Mouse (Mus musculus): ENCODE measurements at regions not wholly inside any gene's neighbourhood (a gene's known extent, or its start where the extent isn't known, plus 50 kb on each side); places are given as distances from the start of the nearest gene placed in this dataset.

DNA sequence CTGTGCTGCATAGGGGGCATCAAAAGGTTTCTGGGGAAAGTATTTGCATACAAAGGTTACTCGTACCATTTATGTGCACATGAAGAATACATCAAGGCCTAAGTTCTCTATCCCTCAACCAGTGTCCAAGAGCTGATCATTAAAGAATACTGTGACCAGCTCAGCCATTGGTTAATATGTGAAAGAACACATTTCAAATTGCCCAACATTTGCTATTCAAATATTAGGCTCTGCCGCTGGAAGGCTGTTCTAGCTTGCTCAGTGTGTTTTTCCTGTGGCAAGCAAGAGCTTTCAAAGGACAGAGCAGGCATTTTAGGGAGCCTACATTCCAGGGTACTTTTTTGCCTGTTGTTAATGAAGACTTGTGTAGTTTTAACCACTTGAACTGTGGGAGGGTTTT lies 220.8 kb downstream of the Ahr start:
- DNase-seq: no peak

DNA sequence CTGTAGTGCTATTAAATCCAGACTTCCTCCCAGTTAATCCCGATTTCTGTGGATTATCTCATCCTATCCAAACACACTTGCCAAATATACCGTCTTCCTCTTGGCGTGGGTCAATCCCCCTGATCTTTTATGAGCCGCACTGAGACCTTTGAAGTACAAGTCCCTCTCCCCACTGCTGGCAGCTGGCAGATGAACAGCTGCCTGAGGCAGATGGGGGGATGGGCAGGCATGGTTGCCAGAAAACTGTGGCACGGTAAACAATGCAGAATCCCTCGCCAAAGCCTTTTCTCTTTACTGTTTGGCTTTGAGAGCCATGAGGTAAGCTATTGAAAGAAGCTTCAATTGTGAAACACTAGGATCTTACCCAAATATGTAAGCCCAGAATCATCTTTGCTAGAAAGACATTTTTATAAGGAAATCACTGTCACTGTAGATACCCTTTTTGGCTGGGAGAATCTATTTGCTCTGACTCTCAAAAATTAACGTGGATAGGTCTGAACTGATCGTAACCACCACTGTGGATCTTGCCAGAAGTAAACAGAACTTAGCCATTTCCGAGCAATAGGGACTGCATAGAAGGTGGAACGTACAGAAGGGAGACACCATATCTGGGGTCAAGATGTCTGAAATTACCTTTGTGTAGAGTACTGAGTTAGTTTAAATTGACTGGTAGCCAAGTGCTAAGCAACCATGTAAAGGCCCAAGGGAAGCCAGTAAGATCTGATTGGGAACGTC lies 221.5 kb downstream of the Ahr start:
- DNase-seq: peak; percentile 40

DNA sequence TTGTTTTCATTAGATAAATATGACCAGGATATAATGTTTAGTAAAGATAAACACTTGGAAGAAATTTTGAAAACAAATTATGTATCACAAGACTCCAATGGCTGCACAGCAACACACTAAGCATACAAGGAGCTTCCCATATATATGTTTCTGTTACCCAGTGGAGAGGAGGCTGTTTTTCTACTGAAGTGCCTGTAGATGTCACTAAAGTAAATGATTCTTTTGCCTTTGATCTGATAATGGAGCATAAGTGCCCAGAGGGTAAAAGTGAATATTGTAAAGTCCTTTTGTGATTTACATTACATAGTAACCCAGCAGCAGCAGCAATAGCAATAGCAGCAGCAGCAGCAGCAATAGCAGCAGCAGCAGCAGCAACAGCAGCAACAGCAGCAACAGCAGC lies 226.3 kb downstream of the Ahr start:
- no peak for DNase-seq

DNA sequence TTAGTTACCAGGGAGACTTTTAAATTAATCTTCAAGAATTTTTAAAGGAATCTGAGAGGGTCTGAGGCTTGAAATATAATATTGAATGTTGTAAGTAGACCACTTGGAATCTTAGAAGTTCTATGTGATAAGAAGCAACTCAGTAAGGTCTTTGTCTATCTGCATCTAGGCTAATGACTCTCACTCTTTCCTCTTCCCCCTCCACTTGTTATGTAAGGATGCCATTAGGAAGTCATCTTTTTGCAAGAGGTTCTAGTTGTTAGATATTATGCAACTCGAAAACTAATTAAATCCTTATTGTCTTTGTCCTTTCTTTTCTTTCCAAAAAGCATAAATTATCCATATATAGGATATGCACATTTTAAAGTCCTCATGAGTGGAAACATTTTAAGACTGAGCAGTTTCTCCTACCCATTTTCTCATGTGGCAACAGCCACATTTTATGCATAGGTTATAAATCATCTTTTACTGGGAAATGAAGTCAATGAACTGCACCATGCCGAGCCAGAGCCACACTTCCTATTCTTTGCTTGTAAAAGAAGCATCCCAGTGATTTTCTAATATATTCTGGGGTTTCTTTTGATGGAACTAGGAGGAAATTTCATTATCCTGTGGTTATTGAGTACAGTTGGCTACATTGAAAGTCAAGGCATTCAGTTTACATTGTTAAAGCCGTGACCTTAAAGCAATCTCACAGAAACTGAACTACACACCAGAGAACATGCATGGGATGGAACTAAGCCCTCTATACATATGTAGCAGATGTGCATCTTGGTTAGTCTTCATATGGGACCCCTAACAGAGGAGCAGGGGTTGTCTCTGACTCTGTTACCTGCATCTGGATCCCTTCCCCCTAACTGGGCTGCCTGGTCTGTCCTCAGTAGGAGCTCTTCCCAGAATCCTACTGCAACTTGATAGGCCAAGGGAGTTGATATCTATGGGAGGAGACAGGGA lies 230.8 kb downstream of the Ahr start:
- DNase-seq: no peak

DNA sequence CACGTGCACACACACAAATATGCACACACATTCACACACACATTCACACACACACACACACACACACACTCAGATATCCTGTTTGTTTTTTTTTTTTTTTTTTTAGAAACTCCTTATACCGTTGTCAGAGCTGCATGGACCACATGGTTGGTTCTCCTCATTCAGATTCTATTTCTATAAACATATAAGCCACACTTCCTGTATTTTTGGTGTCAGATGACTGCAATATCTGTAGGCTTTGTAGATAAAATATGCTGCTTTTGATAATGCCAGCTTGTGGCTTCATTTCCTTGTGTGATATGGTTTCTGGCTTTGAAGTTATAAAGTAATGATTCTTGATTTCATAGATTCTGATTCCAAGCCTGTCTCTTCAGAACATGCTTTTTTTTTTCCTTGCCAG lies 231.7 kb downstream of the Ahr start:
- DNase-seq: no peak

DNA sequence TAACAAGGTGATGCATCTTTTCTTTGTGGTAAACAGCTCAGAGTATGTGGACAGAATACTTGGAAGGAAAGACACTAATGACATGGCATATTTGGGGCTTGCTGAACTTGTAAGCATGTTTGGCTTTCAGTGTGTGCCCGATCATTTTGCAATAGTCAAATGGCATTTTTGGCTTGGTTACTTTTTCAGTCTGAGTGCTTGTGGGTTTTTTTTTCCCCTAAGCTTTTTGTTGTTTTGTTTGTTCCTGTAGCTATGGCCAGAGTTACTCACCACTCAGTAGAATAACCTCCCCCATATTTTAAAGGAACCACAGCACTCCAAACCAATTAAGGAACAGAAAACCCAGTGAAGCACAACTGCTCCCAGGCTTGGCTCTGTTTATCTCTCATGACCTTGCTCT lies 240.2 kb downstream of the Ahr start:
- peak; percentile 76 for DNase-seq

DNA sequence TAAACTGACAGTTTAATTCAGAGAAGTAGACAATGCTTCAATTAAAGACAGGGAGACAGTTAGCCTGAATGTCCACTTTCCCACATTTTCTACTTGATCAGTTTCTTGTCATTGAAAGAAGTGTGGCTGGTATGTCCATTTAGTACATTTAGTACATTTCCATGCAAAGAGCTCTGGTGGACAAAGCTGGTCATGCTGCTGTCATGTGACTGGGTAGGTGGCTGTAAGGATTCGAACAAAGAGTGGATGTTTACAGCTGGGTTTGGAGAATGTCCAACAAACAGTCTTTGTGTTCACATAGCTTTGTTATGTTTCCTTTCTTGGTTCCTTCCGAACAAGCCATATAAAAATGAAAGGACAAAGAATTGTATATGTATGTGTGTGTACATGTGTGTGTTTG lies 241.3 kb downstream of the Ahr start:
- peak; percentile 68 for DNase-seq

DNA sequence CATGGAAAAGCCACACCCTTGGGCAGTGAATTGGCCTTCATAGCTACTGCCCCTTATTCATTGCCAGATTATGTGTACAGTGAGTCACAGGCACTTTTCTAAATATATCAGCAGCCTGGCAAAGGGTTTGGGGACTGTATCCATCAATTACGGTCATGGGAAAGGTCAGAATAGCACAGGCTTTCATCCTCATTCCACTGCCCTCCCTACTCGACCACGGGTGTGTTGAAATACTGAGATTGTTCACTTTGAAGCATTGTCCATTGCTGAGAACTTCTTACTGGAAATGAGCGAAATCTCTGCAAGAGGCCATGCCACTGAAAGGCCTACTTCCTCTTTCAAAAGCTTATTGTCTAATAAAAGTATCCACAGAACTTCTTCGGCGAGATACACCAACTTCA lies 242.9 kb downstream of the Ahr start:
- DNase-seq: peak; percentile 81

DNA sequence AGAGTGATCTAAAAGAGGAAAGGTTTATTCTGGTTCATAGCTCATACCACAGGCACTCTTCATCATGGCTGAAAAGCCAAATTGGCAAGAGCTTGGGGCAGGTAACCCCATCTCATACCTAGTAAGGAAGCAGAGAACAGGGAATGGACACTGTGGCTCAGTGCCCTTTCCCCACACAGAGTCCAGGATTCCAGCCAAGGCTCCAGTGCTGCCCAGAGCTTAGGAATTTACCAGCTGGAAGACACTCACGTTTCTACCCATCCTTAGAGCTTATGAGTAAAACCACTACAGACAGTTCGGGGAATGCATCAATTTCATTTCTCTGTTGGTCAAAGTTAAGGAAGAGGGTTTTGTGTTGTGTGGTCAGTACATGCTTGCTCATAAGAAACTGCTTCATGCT lies 241.0 kb downstream of the Snx13 start:
- DNase-seq: no peak

DNA sequence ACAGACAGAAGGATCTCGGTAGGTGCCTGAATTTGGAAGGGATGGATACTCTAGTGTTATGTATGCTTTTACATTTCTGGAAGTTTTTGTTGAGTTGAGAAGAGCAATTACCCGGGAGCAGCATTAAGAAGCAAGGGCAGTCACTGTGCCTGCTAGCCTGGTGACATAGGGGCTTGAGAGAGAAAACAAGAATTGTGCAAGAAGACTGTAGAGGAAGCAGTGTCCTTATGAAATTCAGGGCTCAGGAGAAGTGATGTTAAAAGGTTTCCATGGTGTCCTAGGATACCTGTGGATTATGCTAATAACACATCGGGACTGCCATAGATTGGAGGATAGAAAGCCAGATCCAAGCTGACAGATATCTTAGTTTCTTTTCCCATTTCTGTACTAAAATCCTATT lies 240.6 kb downstream of the Snx13 start:
- DNase-seq: no peak

DNA sequence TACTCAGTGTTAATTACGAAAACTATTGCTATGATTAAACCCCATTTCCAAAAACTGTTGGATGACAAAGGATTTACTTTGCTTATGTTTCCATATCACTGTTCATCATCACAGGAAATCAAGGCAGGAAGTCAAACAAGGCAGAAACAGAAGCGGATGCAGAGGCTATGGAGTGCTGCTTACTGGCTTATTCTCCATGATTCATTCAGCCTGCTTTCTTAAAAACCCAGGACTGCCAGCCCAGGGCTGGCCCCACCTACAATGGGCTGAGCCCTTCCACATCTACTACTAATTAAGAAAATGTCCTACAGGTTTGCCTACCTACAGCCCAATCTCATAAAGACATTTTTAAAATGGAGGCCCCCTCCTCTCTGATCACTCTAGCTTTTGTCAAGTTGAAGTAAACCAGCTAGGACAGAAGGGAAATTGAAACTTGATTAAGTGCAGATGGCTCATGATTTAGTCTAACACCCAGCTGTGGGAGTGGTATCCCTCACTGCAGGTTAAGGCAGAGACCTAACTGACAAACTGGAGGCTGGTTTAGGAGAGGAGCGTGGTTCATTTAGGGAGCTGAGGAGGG lies 240.1 kb downstream of the Snx13 start:
- DNase-seq: peak; percentile 34

DNA sequence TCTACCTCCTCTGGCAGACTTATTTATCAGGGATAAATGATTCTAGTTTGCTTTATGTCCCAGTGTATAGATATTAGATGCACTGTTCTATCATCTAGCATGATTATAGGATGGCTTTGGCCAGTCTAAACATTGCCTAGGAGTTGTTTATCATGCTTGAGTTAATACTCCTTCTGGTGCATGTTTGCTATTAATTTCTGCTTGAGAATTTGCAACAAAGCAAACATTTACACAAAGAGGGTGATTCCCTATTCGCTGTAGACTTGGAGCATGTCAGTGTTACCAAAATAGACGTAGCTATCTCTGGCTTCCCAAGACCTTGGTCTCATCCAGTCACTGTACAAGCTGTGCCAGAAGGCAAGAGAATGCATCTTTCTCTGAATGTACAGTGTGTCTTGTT lies 237.4 kb downstream of the Snx13 start:
- DNase-seq: peak; percentile 44

DNA sequence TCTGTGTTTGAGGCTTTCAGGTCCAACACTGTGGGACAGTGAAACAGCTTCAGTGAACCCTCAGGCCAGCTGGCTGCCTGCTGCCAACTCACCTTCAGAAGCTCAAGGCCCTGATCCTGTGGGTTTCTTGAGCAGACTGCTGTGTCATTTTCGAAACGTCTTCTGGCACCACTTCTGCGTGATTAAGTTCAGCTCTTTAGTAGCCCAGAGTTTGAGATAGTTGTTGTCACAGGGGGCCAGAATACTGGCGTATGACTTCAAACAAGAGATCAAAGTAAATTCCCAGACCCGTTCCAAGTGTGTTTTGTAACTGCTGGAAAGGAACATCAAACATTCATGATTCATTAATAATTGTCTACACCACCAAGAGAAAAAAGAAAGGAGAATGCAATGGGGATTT lies 236.9 kb downstream of the Snx13 start:
- DNase-seq: peak; percentile 71

DNA sequence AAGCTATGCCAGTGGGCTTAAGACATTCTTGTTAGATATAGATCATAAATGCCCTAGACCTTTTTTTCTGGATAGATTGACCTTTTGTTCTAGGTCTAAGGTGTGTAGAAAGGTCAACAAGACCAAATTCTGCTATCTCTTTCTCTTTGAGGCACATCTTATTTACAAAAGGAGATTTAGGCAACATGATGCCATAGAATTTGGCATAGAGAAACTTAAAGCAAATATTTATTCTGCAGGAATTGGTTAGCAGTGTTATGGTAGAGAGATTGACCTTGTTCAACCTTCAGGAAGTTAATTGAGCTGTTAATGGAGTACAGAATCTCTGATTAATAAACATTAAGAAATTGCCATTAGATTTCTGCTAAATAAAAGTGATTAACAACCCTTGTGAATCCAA lies 236.4 kb downstream of the Snx13 start:
- DNase-seq: no peak

DNA sequence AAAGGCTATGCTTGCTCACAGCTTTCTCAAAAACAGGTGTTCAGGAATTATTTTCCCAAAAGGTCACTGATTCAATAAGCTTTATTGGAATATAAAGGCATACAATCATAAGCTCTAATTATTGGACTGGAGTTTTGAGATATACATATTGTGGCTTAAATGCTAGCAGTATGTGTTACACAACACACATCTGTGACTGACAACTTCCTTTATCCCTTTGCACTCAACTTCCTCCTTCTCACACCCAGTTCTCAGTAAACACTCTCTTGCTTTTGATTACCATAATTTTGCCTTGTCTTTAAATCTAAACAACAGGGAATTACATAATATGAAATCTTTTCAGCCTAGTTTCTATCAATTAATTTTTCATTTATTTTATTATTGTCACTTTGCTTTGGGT lies 222.5 kb downstream of the Snx13 start:
- DNase-seq: no peak

DNA sequence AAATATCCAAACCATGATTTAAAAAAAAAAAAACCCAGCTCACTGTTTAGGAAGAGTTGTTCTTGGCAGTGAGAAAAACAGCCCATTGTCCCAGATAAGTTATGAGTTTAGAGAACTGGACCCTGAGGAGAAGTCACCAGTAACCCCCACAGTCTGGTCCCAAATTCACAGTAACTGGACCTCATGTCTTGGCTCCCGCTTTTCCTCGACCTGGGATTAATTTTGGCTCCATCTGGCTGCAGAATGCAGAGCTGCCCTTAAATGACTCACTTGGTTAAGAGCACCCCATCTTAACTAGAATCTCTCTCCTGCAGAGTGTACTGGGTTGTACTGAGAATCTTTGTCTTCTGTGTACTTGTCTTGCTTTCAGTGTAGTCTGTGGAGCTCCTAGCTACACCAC lies 221.0 kb downstream of the Snx13 start:
- no peak for DNase-seq

DNA sequence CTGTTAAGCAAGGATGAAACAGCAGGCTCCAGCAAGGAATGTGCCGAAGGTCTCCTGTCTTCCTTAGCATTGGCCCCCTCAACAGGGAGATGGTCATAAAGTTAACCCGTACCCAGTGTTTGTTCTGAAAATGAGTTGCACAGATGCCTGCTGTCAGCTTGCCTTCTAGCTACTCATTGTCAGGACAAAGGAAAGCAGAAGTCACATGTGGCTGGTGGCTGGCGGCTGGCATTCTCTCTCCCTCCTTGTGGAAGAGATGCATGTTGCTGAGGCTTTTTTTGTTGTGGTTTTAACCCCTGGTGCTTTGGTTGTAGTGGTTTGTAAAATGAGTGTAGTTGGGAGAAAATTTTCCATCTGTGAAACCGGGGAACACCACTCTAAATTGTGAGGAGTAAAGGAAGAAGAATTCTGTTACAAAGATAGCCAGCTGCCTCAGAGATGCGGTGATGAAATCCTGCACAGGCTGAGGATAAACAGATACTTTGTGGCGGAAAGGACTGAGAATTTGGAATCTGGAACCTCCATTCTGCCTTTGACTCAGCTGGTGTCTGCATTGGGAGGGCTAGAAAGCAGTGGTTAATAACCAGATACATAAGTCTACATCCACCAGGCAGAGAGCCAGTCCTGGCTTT lies 220.2 kb downstream of the Snx13 start:
- no peak for DNase-seq

DNA sequence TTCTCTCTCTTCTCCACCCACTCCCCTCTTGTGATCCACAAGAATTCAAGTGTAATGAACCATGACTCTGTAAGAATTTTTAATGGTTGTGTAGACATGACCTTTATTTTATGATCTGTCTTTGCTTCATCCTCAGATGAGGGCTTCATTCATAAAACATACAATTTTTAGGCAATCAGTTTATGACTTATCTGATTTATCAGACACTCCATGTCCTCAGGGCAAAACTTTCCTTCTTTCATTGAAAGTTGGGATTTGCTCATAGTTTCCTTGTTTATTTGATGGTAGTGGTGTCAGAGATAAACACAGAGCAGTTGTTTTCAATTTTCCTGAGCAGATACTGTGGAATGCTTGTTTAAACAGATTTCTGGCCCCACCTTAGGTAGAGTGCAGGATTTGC lies 212.8 kb downstream of the Snx13 start:
- no peak for DNase-seq

DNA sequence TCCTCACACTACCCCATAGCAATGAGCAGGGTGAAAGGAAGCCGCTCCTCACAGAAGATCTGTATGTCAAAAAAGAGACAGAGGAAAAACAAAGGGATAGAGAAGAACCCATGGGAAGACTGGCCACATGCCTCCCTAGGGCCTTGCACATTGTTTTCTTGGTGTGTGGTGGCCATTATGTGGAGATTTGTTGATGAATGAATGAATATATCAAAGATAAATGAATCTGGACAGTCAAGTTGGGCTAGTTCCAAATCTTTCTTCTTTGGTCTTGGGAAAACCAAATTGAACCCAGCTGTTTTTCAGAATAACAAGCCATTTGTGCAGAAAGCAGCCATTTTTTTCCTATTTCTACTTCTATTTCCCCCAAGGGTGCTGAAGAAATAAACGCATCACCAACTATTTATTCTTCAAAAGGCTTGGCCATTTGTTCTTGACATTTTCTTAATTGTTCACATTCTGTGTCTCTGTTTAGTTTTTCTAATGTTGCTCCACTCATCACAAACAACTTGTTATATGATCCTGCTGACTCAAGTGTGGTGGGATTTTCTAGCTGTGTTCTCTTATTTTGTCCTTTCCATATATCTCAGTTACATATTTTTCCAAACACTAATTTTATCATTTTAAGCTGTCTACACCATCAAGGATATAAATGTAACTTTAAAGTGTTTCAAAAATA lies 208.9 kb downstream of the Snx13 start:
- no peak for DNase-seq

DNA sequence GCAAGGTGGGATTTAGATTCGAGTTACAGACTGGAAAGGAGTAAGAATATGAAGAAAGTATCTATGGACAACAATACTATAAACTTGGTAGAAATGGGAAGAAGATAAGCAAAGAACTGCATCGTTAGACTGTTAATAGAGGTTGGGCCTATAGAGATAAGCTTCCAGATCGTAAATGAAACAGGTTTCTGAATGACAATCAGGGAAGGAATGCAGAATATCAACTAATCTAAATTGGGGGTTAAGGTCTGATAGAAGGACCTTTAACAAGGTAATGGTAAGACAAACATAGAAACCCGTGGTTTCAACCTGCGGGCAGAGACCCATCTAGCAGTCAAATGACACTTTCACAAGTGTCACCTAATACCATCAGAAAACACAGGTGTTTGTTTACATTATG lies 201.5 kb downstream of the Snx13 start:
- DNase-seq: no peak

DNA sequence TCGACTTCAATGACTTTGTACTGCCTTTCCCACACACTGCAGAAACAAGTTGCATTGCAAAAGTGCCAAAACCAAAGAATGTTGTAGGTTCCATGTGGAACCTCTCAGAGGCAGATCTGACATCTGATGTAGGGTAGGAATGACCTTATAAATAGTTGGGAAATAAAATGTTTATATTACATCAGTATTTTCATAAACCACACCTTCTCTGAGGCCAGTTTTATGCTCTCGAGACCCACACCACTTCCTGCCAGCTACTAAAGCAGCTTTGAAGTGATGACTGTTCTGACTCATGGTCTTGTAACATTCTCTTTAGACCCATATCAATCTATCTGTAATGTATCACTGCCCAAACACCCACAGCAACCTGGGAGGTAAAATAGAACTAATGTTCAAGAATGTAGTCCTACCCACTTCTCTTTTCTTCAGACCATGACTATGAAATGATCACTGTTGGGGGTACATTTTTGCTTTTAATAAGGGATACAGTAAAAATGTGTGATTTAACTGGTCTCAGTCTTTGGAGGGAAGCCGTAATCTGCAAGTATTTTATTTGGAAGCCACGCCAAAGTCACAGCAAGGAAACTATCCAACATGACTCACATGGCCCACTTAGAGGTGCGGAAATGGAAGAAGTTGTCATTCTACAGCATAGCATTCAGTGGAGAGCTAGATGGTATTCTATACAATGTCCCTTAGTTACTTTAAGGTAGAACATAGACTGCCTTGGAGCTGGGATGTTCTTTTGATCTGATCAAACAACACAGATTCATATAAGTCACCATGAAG lies 199.4 kb downstream of the Snx13 start:
- peak; percentile 74 for DNase-seq

DNA sequence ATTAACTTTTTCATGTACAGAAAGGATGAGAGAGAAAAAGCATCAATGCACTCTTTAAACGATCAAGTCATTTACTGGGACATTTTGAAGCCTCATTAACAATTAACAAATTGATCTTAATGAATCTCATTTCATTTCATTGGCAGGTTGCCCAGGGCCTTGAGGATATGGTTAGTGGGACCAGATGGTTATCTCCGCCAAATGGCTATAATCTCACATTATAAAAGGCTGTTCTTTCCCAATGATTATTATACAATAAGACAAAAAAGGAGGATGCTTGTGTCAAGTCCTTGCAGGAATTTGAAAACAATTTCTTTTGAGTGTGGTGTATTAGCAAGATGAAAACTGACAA lies 185.3 kb downstream of the Snx13 start:
- DNase-seq: no peak

All from lung, postnatal 36 days (tissue).